10 mouse cellular contexts compared by ENCODE assay signal in genomic region chr8:91324271-91324670, GRCm38 (mm10). TPM values are rescaled to one million over a fixed set of nuclear protein-coding genes. Genes with fewer than 3 reads are reported as not detected.
DNase-seq lines count a peak whose midpoint lies in the region; ATAC-seq and TF ChIP-seq lines count a peak whose summit lies in the region.
"Had no signal": no experiment of that assay in that cellular context is flagged by ENCODE, and none has a peak within 500 bp of the region (broad histone marks: within the 10 kb centered on the region; RNA-seq: fewer than 3 reads in every experiment).

No protein-coding gene starts in this region.

- H3K4me2 ChIP-seq in kidney, postnatal 0 days (ENCODE audit: low read length), result no peak overlapping the region

- no peaks in the 10 kb centered on the region for H3K27me3 ChIP-seq in kidney, postnatal 0 days (ENCODE audit: insufficient read depth, low read length)
- H3K27me3 ChIP-seq in E14TG2a.4 (ENCODE audit: insufficient read depth, low read length), result no peaks in the 10 kb centered on the region

- no peaks in the 10 kb centered on the region for H3K9me3 ChIP-seq in kidney, postnatal 0 days (replicated peaks; ENCODE audit: low read length)
- no peaks in the 10 kb centered on the region for H3K9me3 ChIP-seq in E14TG2a.4 (ENCODE audit: low read length)

- no peak for ATAC-seq in kidney, postnatal 0 days (replicated peaks; ENCODE audit: low FRiP score, low read depth)
- no peak for ATAC-seq in CD4-positive, CD25-positive, alpha-beta regulatory T cell, adult 4 months

- H3K4me1 ChIP-seq in kidney, postnatal 0 days (replicated peaks; ENCODE audit: insufficient read depth, low read length), result no peaks in the 10 kb centered on the region
- peaks cover 39% of the 10 kb centered on the region for H3K4me1 ChIP-seq in E14TG2a.4 (replicated peaks; ENCODE audit: low read depth, low read length)

- peak; percentile 36 to 42 for DNase-seq in cerebellum, postnatal 36 days
- no peak for DNase-seq in cerebellum, adult 11-12 months
- DNase-seq in kidney, postnatal 0 days (ENCODE audit: low spot score), result no peak
- no peak for DNase-seq in kidney, postnatal 10 days
- peak; percentile 33 for DNase-seq in embryo, embryonic 9.5 days (ENCODE audit: extremely low spot score)
- no peak for DNase-seq in left cerebral cortex, adult 8-10 months (ENCODE audit: low spot score in 2 of 2)
- DNase-seq: kidney, adult 11 months had no signal

- WGBS in kidney, postnatal 0 days, result 61% methylated on average over 9 of the region's 9 CpGs

- H3K9ac ChIP-seq in kidney, postnatal 0 days (ENCODE audit: low read depth, low read length), result no peak overlapping the region

- no peak overlapping the region for H3K4me3 ChIP-seq in kidney, postnatal 0 days (replicated peaks; ENCODE audit: low read depth, low read length)
- H3K4me3 ChIP-seq in E14TG2a.4 (replicated peaks; ENCODE audit: low read length), result no peak overlapping the region

- peak; percentile 40 for TF ChIP-seq CTCF in kidney, postnatal 0 days (IDR thresholded peaks at IDR 0.05; ENCODE audit: low read depth)
- 0 out of 2 replicates have a peak, but pooled peaks have one; percentile 19 for TF ChIP-seq CTCF in E14TG2a.4 (conservative IDR thresholded peaks at IDR 0.05; ENCODE audit: low read length)

- H3K27ac ChIP-seq in kidney, postnatal 0 days, result no peak overlapping the region
- H3K27ac ChIP-seq: macrophage had no signal

- H3K36me3 ChIP-seq in kidney, postnatal 0 days (ENCODE audit: insufficient read depth, low read length), result 0 out of 2 replicates have a peak, but pooled peaks cover 3% of the 10 kb centered on the region
- no peaks in the 10 kb centered on the region for H3K36me3 ChIP-seq in E14TG2a.4 (ENCODE audit: insufficient read depth, low read length)

RNA-seq across cellular contexts. Expression of gene Fto, which starts 10.9 kb away (rescaled TPM):
- 55.3 and 61.8 TPM in 2 replicates for polyA plus RNA-seq in kidney, postnatal 0 days (2015; fragmentation: Nextera tagmentation; extraction: Ambion mirVana)
- polyA plus RNA-seq in CD4-positive, CD25-positive, alpha-beta regulatory T cell, adult 4 months (2017; shearing (Covaris generic)), result 100 to 1,000 TPM in 1 of 2 experiments, 10 to 100 TPM in 1; 86.2 to 118 TPM
- 100 to 1,000 TPM; 155 to 180 (median 173) TPM for total RNA-seq in left cerebral cortex, adult 8-10 months (2022)

RNA-seq across cellular contexts. Expression of gene Rpgrip1l, which starts 11.2 kb away (rescaled TPM):
- 8.6 and 8.7 TPM in 2 replicates for polyA plus RNA-seq in kidney, postnatal 0 days (2015; fragmentation: Nextera tagmentation; extraction: Ambion mirVana)
- 1 to 10 TPM; 2.6 to 2.7 TPM for polyA plus RNA-seq in CD4-positive, CD25-positive, alpha-beta regulatory T cell, adult 4 months (2017; shearing (Covaris generic))
- 10 to 100 TPM; 20.5 to 28.3 (median 26.7) TPM for total RNA-seq in left cerebral cortex, adult 8-10 months (2022)

Comparison
In these comparisons a context has a peak if more than half of its experiments do, and no peak if none do; other contexts are left out.
1. DNase-seq: peak in cerebellum, postnatal 36 days (2 of 2) and embryo, embryonic 9.5 days (single experiment); none in cerebellum, adult 11-12 months (single experiment), kidney, postnatal 0 days (single experiment), kidney, postnatal 10 days (single experiment) and left cerebral cortex, adult 8-10 months (0 of 2).